Mouse (Mus musculus): ENCODE results near the gene Tpra1.

GRCm38 (mm10) chr6:88890832-88891231 lies 11.2 kb upstream of the Tpra1 start:
- TF ChIP-seq MAFK (IDR thresholded peaks at IDR 0.05; ENCODE audit: insufficient read depth, low read depth, low read length): no peak
- TF ChIP-seq CHD2 (IDR thresholded peaks at IDR 0.05; ENCODE audit: low read depth, low read length): no peak
- TF ChIP-seq ZNF384 (IDR thresholded peaks at IDR 0.05; ENCODE audit: low read depth, low read length): no peak

Measured in ES-E14 (cell line).